Mouse (Mus musculus): ENCODE data around the gene Eri2. TPM values are rescaled to one million over a fixed set of nuclear protein-coding genes. Genes with fewer than 3 reads are reported as not detected.

Gene Eri2
- polyA plus RNA-seq (2017; shearing (Covaris generic)), result 7.7 TPM

DNA sequence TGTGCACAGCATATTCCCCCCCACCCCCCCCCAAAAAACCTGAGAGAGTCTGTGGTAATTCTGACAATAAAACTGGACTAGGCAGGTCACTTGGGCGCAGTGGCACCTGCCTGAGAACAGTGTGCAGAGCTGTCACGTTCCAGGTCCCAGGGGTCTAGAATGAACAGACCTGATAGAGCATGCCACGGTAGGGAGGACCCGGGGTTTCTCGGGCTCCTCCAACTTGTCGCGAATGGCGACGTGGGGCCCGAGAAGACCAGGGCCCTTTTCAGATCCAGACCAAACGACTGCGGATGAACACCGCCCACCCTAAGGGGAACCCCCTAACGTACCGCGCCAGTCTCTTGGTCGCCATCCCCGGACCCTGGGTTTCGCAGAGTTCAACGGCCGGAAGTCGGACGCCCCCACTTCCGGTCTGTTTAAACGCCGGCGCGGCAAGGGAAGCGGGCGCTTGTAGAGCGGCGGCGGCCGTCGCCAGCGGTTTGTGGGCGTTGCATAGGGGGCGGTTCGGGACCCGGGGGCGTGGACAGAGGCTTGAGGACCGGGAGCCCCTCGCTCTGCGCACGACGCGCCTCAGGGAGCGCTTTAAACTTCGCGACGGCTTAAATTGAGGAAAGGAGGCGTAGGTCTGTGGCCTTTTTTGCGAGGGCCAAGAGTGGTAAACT lies at the start of gene Eri2, which contains the start of gene Rexo5:
Eri2 (minus strand) TSS at position 473 of the 665 bp plus-strand sequence.
Rexo5 (plus strand) TSS at position 421 of the 665 bp plus-strand sequence.

DNA sequence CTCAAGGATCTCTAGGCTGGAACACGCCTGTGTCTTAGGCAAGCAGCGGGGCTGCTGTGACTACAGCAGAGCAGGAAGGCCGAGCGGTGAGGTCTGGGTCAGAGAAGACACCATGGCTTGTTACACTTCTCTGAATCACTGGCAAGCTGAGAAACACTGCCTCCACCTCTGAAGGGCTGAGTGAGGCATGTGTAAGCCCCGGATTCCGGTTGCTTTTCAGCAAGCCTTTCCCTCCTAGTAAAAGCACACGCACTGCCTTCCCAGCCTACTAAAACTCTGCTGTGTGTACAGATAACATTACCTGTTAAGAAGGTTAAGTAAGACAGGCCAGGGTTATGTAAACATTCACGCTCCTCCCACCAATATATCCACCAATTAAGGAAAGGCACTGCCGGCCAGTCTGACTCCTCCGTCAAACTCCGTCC lies 33.3 kb downstream of the Eri2 start, which contains the start of gene Acsm3:
Acsm3 (plus strand) TSS at position 397 of the 425 bp plus-strand sequence.

DNA sequence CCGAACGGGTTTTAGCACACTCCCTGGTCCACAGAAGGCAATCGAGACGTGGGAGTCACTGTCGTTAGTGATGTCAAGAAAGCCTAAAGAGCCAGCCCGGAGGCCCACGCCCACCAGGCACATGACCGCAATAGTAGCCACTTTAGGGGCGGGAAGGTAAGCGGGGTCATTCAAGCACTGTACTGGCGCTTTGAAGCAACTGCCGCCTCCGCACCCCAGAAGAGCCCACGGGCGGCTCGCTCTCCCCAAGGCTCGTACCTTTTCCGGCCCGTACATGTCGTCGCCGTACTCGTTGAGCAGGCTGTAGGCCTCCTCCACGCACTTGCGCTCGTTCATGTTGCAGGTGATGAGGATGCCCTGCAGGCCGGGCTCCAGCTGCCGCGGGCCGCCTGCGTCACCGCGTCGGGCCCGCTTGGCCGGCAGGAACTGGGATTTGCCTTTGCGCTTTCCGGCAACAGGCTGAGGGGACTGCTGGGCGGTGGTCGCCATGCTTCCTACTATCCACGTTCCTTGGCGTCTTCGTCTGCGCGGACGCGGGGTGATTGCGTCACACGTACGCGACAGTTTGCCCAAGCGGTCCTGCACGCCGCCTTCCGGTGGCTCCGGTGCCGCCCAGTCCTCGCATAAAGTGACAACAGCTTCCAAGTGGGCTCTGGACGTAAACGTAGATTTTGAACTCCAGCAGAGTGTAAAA lies 73.5 kb downstream of the Eri2 start, which contains the start of gene Thumpd1:
Thumpd1 (minus strand) TSS at position 546 of the 694 bp plus-strand sequence.

Other genes starting within 250 kb of the Eri2 start
- not detected for gene Acsm2, start 239.7 kb downstream of the Eri2 start, polyA plus RNA-seq (2017; shearing (Covaris generic))
- gene Acsm1, start 187.0 kb downstream of the Eri2 start, polyA plus RNA-seq (2017; shearing (Covaris generic)), result not detected
- gene Acsm4, start 104.0 kb downstream of the Eri2 start, polyA plus RNA-seq (2017; shearing (Covaris generic)), result not detected
- 113 TPM for gene Thumpd1, start 73.3 kb downstream of the Eri2 start, polyA plus RNA-seq (2017; shearing (Covaris generic))
- not detected for gene Acsm3, start 33.1 kb downstream of the Eri2 start, polyA plus RNA-seq (2017; shearing (Covaris generic))
- 34.3 TPM for gene Rexo5, start 52 bp downstream of the Eri2 start, polyA plus RNA-seq (2017; shearing (Covaris generic))
- 6.7 TPM for gene Lyrm1, start 101.8 kb upstream of the Eri2 start, polyA plus RNA-seq (2017; shearing (Covaris generic))
- gene Dcun1d3, start 102.2 kb upstream of the Eri2 start, polyA plus RNA-seq (2017; shearing (Covaris generic)), result 21.0 TPM

Measured in naive thymus-derived CD4-positive, alpha-beta T cell, adult 5 months (primary cell).